Mouse (Mus musculus): ENCODE data around the gene Slc40a1.
A peak's percentile ranks its signal among the peaks of the same experiment; 100 is the strongest.

GRCm38 (mm10) chr1:45931127-45931526 is 4.8 kb upstream of the Slc40a1 start:
- no peak for TF ChIP-seq POLR2A (IDR thresholded peaks at IDR 0.05; ENCODE audit: low read depth, low read length)
- TF ChIP-seq EP300 (IDR thresholded peaks at IDR 0.05; ENCODE audit: low read length), result no peak
- no peak for TF ChIP-seq UBTF (IDR thresholded peaks at IDR 0.05; ENCODE audit: low read depth, low read length)
- peak in 1 of 2 experiments; percentile 23; a peak in 1 of 4 replicates for TF ChIP-seq CTCF (conservative IDR thresholded peaks at IDR 0.05 in 1 of 2, IDR thresholded peaks at IDR 0.05 in 1 of 2; ENCODE audit: low read depth in 2 of 2, low read length in 2 of 2)
- TF ChIP-seq ZNF384 (IDR thresholded peaks at IDR 0.05; ENCODE audit: low read depth, low read length), result no peak

All from CH12.LX (cell line).